Mouse (Mus musculus): ENCODE data around the gene Prkce. TPM values are rescaled to one million over a fixed set of nuclear protein-coding genes. Genes with fewer than 3 reads are reported as not detected.

Prkce gene
- polyA plus RNA-seq, 1 experiment from 2014 or later, result 18.7 TPM

GRCm38 (mm10) chr17:86505183-86505631 lies 337.6 kb downstream of the Prkce start, which contains the start of gene Gm10309:
Gene Gm10309, minus strand, starts transcription at chr17:86505232.
- Histone ChIP-seq H3K4me1 (replicated peaks) (0 out of 2 replicates have a peak, but pooled peaks cover 4% of the 10 kb centered on the region), H3K9me3 (no peaks in the 10 kb centered on the region), H3K4me2 (no peak within 1 kb of the TSS), H3K36me3 (peaks cover 3% of the 10 kb centered on the region; the same call in 1 of the 2 replicates), H3K9ac (no peak within 1 kb of the TSS), H3K4me3 (no peak within 1 kb of the TSS), H3K27ac (no peak within 1 kb of the TSS), H3K27me3 (no peaks in the 10 kb centered on the region)
- WGBS, result 85% methylated on average over 8 of the region's 8 CpGs
- no peak for ATAC-seq (ENCODE audit: low FRiP score)

GRCm38 (mm10) chr17:86506881-86507280 lies 339.3 kb downstream of the Prkce start:
- H3K4me1 ChIP-seq (replicated peaks), result 0 out of 2 replicates have a peak, but pooled peaks cover 4% of the 10 kb centered on the region
- H3K27ac ChIP-seq, result peak overlapping the region; percentile 60
- H3K9me3 ChIP-seq, result no peaks in the 10 kb centered on the region
- H3K4me3 ChIP-seq, result no peak overlapping the region
- no peaks in the 10 kb centered on the region for H3K27me3 ChIP-seq
- peaks cover 3% of the 10 kb centered on the region; the same call in 1 of the 2 replicates for H3K36me3 ChIP-seq
- ATAC-seq (ENCODE audit: low FRiP score), result no peak
- H3K4me2 ChIP-seq, result no peak overlapping the region
- H3K9ac ChIP-seq, result no peak overlapping the region
- WGBS, result 78% methylated on average over 5 of the region's 5 CpGs

- no peak overlapping the region; the same call in 1 of the 2 replicates for H3K27ac ChIP-seq
- no peak overlapping the region for H3K4me2 ChIP-seq
- no peaks in the 10 kb centered on the region for H3K9me3 ChIP-seq
- H3K27me3 ChIP-seq, result no peaks in the 10 kb centered on the region
- ATAC-seq (ENCODE audit: low FRiP score), result no peak
- H3K4me1 ChIP-seq (replicated peaks), result 0 out of 2 replicates have a peak, but pooled peaks cover 4% of the 10 kb centered on the region
- H3K4me3 ChIP-seq, result no peak overlapping the region
- 70% methylated on average over 19 of the region's 19 CpGs for whole genome bisulfite sequencing
- H3K9ac ChIP-seq, result no peak overlapping the region
- H3K36me3 ChIP-seq, result peaks cover 1% of the 10 kb centered on the region; the same call in 1 of the 2 replicates
Measured at GRCm38 (mm10) chr17:86507342-86508211, 340.0 kb downstream of the Prkce start.

- 89% methylated on average over 3 of the region's 3 CpGs for WGBS
- Histone ChIP-seq H3K9me3 (no peaks in the 10 kb centered on the region), H3K4me2 (no peak overlapping the region), H3K27ac (no peak overlapping the region), H3K4me1 (replicated peaks) (0 out of 2 replicates have a peak, but pooled peaks cover 4% of the 10 kb centered on the region), H3K4me3 (no peak overlapping the region), H3K9ac (no peak overlapping the region), H3K27me3 (no peaks in the 10 kb centered on the region), H3K36me3 (no peaks in the 10 kb centered on the region)
- ATAC-seq (ENCODE audit: low FRiP score), result no peak
Measured at GRCm38 (mm10) chr17:86508212-86508490, 340.6 kb downstream of the Prkce start.

GRCm38 (mm10) chr17:86509871-86510270 lies 342.3 kb downstream of the Prkce start:
- ATAC-seq (ENCODE audit: low FRiP score), result no peak
- Histone ChIP-seq H3K36me3 (no peaks in the 10 kb centered on the region), H3K27ac (no peak overlapping the region), H3K4me3 (no peak overlapping the region), H3K27me3 (no peaks in the 10 kb centered on the region), H3K4me1 (replicated peaks) (0 out of 2 replicates have a peak, but pooled peaks cover 4% of the 10 kb centered on the region), H3K9me3 (no peaks in the 10 kb centered on the region), H3K9ac (no peak overlapping the region), H3K4me2 (no peak overlapping the region)
- WGBS, result 69% methylated on average over 5 of the region's 5 CpGs

- Histone ChIP-seq H3K4me3 (no peak overlapping the region), H3K27me3 (no peaks in the 10 kb centered on the region), H3K4me1 (replicated peaks) (no peaks in the 10 kb centered on the region), H3K27ac (no peak overlapping the region), H3K9me3 (no peaks in the 10 kb centered on the region), H3K4me2 (no peak overlapping the region), H3K36me3 (no peaks in the 10 kb centered on the region), H3K9ac (no peak overlapping the region)
- ATAC-seq (ENCODE audit: low FRiP score), result no peak
- 85% methylated on average over 13 of the region's 13 CpGs for WGBS
Measured at GRCm38 (mm10) chr17:86514974-86515620, 347.5 kb downstream of the Prkce start.

GRCm38 (mm10) chr17:86516630-86517029 lies 349.0 kb downstream of the Prkce start:
- Histone ChIP-seq H3K9ac (no peak overlapping the region), H3K27ac (no peak overlapping the region), H3K27me3 (no peaks in the 10 kb centered on the region), H3K9me3 (no peaks in the 10 kb centered on the region), H3K4me3 (no peak overlapping the region), H3K4me1 (replicated peaks) (no peaks in the 10 kb centered on the region), H3K4me2 (no peak overlapping the region), H3K36me3 (no peaks in the 10 kb centered on the region)
- ATAC-seq (ENCODE audit: low FRiP score), result no peak
- WGBS, result 89% methylated on average over 5 of the region's 5 CpGs

GRCm38 (mm10) chr17:86518604-86519003 lies 351.0 kb downstream of the Prkce start:
- no peaks in the 10 kb centered on the region for H3K27me3 ChIP-seq
- no peak overlapping the region for H3K4me2 ChIP-seq
- 91% methylated on average over 7 of the region's 7 CpGs for WGBS
- H3K36me3 ChIP-seq, result no peaks in the 10 kb centered on the region
- H3K9me3 ChIP-seq, result no peaks in the 10 kb centered on the region
- H3K4me1 ChIP-seq (replicated peaks), result no peaks in the 10 kb centered on the region
- ATAC-seq (ENCODE audit: low FRiP score), result no peak
- no peak overlapping the region for H3K4me3 ChIP-seq
- no peak overlapping the region for H3K27ac ChIP-seq
- no peak overlapping the region for H3K9ac ChIP-seq

- Histone ChIP-seq H3K27me3 (no peaks in the 10 kb centered on the region), H3K27ac (no peak overlapping the region), H3K4me1 (replicated peaks) (no peaks in the 10 kb centered on the region), H3K4me2 (no peak overlapping the region), H3K36me3 (no peaks in the 10 kb centered on the region), H3K4me3 (no peak overlapping the region), H3K9me3 (no peaks in the 10 kb centered on the region), H3K9ac (no peak overlapping the region)
- no peak for ATAC-seq (ENCODE audit: low FRiP score)
- 91% methylated on average over 11 of the region's 11 CpGs for WGBS
Measured at GRCm38 (mm10) chr17:86521252-86521651, 353.7 kb downstream of the Prkce start.

GRCm38 (mm10) chr17:86522649-86523048 lies 355.1 kb downstream of the Prkce start:
- no peak for ATAC-seq (ENCODE audit: low FRiP score)
- no peaks in the 10 kb centered on the region for H3K9me3 ChIP-seq
- H3K36me3 ChIP-seq, result no peaks in the 10 kb centered on the region
- H3K27me3 ChIP-seq, result no peaks in the 10 kb centered on the region
- H3K4me1 ChIP-seq (replicated peaks), result no peaks in the 10 kb centered on the region
- H3K4me2 ChIP-seq, result no peak overlapping the region
- H3K4me3 ChIP-seq, result no peak overlapping the region
- H3K27ac ChIP-seq, result no peak overlapping the region
- WGBS, result 96% methylated on average over 5 of the region's 5 CpGs
- H3K9ac ChIP-seq, result no peak overlapping the region

GRCm38 (mm10) chr17:86523374-86523773 lies 355.8 kb downstream of the Prkce start:
- ATAC-seq (ENCODE audit: low FRiP score), result no peak
- Histone ChIP-seq H3K4me2 (no peak overlapping the region), H3K4me3 (no peak overlapping the region), H3K9me3 (no peaks in the 10 kb centered on the region), H3K9ac (no peak overlapping the region), H3K36me3 (no peaks in the 10 kb centered on the region), H3K4me1 (replicated peaks) (no peaks in the 10 kb centered on the region), H3K27ac (no peak overlapping the region), H3K27me3 (no peaks in the 10 kb centered on the region)
- WGBS, result 83% methylated on average over 3 of the region's 3 CpGs

GRCm38 (mm10) chr17:86523843-86524242 lies 356.3 kb downstream of the Prkce start:
- WGBS, result 94% methylated on average over 10 of the region's 10 CpGs

More at GRCm38 (mm10) chr17:86523843-86524242, 356.3 kb downstream of the Prkce start:
- H3K4me1 ChIP-seq (replicated peaks), result no peaks in the 10 kb centered on the region
- H3K4me2 ChIP-seq, result no peak overlapping the region
- no peaks in the 10 kb centered on the region for H3K27me3 ChIP-seq
- H3K9ac ChIP-seq, result no peak overlapping the region
- H3K9me3 ChIP-seq, result no peaks in the 10 kb centered on the region
- ATAC-seq (ENCODE audit: low FRiP score), result no peak
- H3K27ac ChIP-seq, result no peak overlapping the region
- no peak overlapping the region for H3K4me3 ChIP-seq
- no peaks in the 10 kb centered on the region for H3K36me3 ChIP-seq
